Mouse (Mus musculus) thymus, adult 2 months (tissue): ENCODE results near the gene Manba.

Source experiments
- CTCF ChIP-seq: fragments of 200-500 bp; IDR thresholded peaks from 2 replicates; pipeline ENCODE4 v1.5.1; 2012; ENCODE audit warnings: mild to moderate bottlenecking, control low read depth, low read length, moderate library complexity, borderline replicate concordance; ENCODE audit not compliant: control insufficient read depth, poor library complexity, insufficient read depth; ENCODE audit errors: extremely low read depth
- POLR2A ChIP-seq: fragments of 200-500 bp; IDR thresholded peaks from 2 replicates; pipeline ENCODE4 v1.6.1; 2012; ENCODE audit warnings: mild to moderate bottlenecking, low read length, control low read depth, moderate library complexity; ENCODE audit not compliant: control insufficient read depth, poor library complexity, insufficient read depth; ENCODE audit errors: extremely low read depth

GRCm38 (mm10) chr3:135513800-135514425, 28.5 kb downstream of the Manba start:
- TF ChIP-seq CTCF (no peak), POLR2A (no peak)
